Mouse (Mus musculus) duodenum, adult 2 months (tissue): ENCODE results near the gene Mmp8. TPM values are rescaled to one million over a fixed set of nuclear protein-coding genes. Genes with fewer than 3 reads are reported as not detected.

ENCODE experiments used
- polyA plus RNA-seq: library from polyadenylated mRNA; depleted of rRNA; stranded (reverse); fragments of >200 nt; gene quantifications from 2 replicates; pipeline ENCODE4 v1.2.3, GENCODE M21; 2012; ENCODE audit warnings: low replicate concordance; rRNA removed

Mmp8 gene
- not detected in 2 replicates for polyA plus RNA-seq

GRCm38 (mm10) chr9:7558221-7559017 is at the start of gene Mmp8:
TSS of gene Mmp8 (plus strand) at chr9:7558456.

DNA sequence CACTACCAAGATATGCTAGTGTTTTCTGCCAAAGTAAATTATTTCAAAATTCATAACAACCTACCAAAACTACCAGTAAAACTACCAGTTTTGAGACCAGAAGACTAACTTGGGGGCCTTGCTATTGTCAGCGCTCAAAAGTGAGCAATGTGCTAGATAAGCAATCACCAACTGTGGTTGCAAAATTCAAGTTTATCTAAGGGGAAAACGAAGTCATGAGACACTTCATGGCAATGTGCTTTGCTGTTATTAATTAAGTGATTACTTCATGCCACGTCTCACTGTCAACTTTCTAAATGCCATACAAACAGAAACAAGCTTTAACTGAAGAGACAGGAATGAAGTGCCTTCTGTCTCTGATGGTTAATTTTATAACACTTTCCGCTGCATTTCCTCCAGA is 12.9 kb downstream of the Mmp8 start, which contains the start of gene Mmp27:
Gene Mmp27, plus strand, starts transcription at position 235 of the 400 bp plus-strand sequence.

Other genes with a start within 250 kb of the Mmp8 start
- 0.20 TPM in 1 of 2 replicates, not detected in the other for gene Mmp12, start 214.1 kb upstream of the Mmp8 start, polyA plus RNA-seq
- gene Mmp1b, start 170.4 kb upstream of the Mmp8 start, polyA plus RNA-seq, result not detected in 2 replicates
- 0.30 and 0.40 TPM in 2 replicates for gene Mmp3, start 112.6 kb upstream of the Mmp8 start, polyA plus RNA-seq
- gene Mmp10, start 56.1 kb upstream of the Mmp8 start, polyA plus RNA-seq, result 5.6 and 5.8 TPM in 2 replicates
- not detected in 2 replicates for gene Mmp27, start 12.9 kb downstream of the Mmp8 start, polyA plus RNA-seq
- not detected in 2 replicates for gene Mmp20, start 69.8 kb downstream of the Mmp8 start, polyA plus RNA-seq
- gene Mmp7, start 133.6 kb downstream of the Mmp8 start, polyA plus RNA-seq, result 18.2 and 49.1 TPM in 2 replicates
- gene Tmem123, start 205.6 kb downstream of the Mmp8 start, polyA plus RNA-seq, result 16.1 and 19.6 TPM in 2 replicates